Mouse (Mus musculus) cerebellum, adult 2 months (tissue): Measurements from ENCODE around the gene Cnpy4.
A peak's percentile ranks its signal among the peaks of the same experiment; 100 is the strongest.

Source experiments
- CTCF ChIP-seq: fragments of 200-500 bp; IDR thresholded peaks from 2 replicates; pipeline ENCODE4 v1.5.1; 2011; ENCODE audit warnings: low read depth, mild to moderate bottlenecking, control low read depth, low read length, moderate library complexity, borderline replicate concordance; ENCODE audit not compliant: insufficient read depth
- POLR2A ChIP-seq: fragments of 200-500 bp; IDR thresholded peaks from 2 replicates; pipeline ENCODE4 v1.6.1; 2011; ENCODE audit warnings: low read length, control low read depth, borderline replicate concordance; ENCODE audit not compliant: insufficient read depth

DNA sequence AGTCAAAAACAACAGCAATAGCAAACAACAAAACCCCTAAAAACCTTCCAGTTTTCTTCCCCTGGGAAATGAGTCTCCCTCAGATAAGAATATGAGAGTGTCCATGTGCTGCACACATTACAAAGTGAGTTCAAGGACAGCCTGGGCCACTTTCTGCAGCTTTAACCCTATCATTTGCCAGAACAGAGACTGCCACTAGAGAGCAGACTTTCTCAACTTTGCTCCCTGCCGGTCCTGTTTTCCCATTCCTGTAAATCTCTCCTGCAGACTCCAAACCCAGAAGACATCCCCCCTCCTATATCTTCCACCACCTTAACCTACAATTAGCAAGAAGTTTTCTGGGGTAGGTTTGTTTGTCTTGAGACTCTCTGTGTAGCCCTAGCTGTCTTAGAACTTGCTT, 12.3 kb downstream of the Cnpy4 start:
- TF ChIP-seq CTCF = peak; percentile 45; the same call in 1 of the 2 replicates
- TF ChIP-seq POLR2A = no peak
